Mouse (Mus musculus) liver, embryonic 14.5 days (tissue): ENCODE results near the gene Gm1604a.
"Not testable (repeated sequence)": the region's sequence is repeated elsewhere in the genome, so short reads cannot be mapped to it uniquely, and the experiment has no call there.

Experiments
- CTCF ChIP-seq: IDR thresholded peaks from 2 replicates; pipeline ENCODE4 v1.5.1; 2016; ENCODE audit warnings: antibody characterized with exemption, low read depth, control low read depth
- EP300 ChIP-seq: IDR thresholded peaks from 2 replicates; pipeline ENCODE4 v1.6.1; 2016; ENCODE audit warnings: antibody characterized with exemption, low read depth

- not testable (repeated sequence) for TF ChIP-seq EP300, CTCF
These were observed 46.8 kb upstream of the Gm1604a start, which contains the start of gene Gm49721 for GRCm38 (mm10) chr17:6978287-6979248.
